Mouse (Mus musculus) embryo, embryonic 10 days (tissue): ENCODE data around the gene Svop.

Experiments
- DNase-seq: peaks from one replicate; pipeline ENCODE4 v3.0.0-alpha.2; 2015; ENCODE audit warnings: low spot score

Gene Svop

DNA sequence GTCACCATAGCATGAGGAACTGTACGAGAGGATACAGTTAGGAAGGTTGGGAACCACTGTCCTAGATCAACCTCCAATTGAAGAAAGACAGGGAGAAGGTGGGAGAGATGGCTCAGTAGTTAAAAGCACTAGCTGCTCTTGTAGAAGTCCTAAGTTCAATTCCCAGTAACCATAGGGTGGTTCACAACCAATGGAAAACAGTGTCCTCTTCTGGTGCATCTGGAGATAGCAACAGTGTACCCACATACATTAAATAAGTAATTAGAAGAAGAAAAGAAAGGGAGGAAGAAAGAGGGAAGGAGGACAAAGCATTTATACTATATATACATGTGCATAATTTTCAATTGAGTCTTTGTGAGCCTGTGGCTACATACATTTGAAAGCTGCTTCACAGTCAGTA lies 46.2 kb downstream of the Svop start:
- DNase-seq: peak; percentile 46

DNA sequence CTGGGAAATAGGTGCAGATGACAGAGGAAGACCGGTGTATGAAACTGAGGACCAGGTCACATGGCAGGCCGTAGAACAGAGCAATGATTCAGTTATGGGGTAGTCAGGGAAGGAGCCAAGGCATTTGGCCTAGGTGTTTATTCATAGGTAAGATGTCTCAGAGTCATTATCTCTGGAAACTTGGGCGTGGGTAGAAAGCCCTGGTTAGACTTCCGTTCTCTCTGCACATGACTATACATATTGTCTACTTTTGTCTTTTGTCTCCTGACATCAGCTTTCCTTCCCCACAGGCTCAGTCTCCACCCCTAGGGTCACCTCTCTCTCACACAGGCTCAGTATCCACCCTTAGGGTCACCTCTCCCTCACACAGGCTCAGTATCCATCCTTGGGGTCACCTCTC lies 47.6 kb downstream of the Svop start:
- no peak for DNase-seq

DNA sequence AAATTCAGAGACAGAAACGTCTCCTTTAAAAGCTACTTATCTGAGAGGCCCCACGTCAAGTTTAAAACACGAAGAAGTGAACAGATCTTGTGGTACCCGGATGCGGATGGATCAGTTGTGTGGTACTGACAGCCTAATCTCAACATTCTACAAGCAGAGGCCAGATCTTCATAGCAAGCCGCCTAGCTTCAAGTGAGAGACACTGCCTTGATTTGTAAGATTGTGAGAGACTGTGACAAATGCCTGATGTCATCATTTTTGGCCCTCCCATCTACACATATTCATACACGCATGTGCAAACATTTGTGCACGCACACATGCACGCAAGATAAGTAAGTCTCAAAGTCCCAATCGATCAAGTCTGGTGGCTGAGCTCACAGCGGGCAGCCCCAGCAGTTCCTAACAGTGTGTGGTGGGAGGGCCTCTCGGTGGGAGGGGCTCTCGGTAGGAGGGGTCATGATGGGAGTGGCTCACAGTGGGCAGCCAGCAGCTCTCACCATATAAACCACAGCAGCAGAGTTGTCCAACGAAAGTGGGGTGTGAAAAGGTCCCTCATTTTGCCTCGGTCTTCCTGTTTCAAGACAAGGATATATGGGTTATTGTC lies 49.9 kb downstream of the Svop start:
- peak; percentile 66 for DNase-seq

DNA sequence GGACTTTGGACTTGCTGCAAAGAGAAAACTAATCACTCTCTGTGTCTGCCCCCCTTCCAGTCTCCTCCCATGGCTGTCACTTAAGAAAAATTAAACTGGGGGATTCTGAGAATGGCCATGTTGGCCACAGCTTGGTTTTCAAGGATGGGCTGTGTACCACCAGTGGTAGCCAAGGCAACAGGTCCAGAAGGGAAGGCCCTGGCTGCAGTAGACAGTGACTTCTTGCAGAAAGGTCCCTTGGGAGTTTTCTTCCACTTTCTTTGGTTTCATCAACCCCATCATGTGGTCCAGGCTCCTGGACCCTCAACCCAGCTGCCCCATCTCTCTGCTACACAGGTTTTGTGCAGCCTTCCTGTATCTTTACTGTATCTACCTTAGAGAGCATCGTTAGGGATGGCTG lies 50.5 kb downstream of the Svop start:
- no peak for DNase-seq

DNA sequence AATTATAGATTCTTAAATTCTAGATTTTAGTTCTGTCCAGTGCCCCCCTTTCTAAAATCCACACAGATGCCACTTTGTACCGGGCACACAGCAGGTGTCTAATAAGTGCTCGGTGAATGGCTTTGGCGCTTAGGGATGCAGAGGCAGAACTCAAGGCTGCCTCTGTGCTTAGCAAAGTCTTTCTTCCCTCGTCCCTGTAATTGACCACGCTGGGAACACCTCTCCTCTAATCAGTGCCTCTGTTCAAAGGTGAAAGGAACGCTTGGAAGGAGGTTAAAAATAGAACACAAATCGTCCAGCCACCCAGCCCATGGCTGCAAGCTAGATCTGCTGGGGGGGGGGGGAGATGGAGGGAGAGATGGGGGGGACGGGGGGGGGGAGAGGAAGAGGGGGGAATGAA lies 50.9 kb downstream of the Svop start:
- no peak for DNase-seq

DNA sequence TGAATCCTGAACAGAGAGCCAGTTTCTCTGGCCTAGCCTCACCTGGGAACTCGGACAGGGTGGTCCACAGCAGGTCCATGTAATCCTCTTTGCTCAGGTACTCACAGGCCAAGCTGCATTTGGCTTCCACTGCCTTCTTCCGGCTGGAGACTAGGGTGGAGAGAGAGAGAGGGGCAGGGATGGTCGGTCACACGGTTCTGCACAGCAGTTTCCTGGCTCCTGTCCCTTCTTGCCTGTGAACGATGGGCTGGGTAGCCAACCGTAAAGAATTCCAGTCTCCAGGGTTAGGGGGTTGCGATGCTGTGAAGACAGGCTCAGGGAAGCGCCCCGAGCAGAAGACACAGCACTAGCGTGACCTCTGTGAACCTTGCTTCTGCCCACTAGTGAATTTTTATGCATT lies 56.3 kb downstream of the Svop start:
- no peak for DNase-seq

DNA sequence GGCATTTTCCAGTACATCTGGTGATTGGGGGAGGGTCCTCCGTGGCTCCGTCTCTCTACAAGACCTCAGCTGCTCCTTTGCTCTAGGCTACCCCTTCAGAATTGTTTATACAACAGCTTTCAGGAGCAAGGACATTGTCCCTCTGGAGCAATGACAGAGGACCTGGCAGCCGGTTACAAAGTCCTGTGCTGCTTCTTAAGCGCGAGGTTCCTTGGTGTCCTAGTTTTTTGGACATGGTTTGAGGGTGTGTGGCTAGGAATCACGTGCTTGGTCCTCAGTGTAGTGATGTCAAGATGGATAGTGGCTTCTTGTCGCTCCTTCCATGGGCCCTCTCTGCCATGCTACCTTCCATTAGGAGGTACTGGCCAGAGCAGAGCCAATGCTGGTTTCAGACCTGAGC lies 57.0 kb downstream of the Svop start:
- DNase-seq: no peak

DNA sequence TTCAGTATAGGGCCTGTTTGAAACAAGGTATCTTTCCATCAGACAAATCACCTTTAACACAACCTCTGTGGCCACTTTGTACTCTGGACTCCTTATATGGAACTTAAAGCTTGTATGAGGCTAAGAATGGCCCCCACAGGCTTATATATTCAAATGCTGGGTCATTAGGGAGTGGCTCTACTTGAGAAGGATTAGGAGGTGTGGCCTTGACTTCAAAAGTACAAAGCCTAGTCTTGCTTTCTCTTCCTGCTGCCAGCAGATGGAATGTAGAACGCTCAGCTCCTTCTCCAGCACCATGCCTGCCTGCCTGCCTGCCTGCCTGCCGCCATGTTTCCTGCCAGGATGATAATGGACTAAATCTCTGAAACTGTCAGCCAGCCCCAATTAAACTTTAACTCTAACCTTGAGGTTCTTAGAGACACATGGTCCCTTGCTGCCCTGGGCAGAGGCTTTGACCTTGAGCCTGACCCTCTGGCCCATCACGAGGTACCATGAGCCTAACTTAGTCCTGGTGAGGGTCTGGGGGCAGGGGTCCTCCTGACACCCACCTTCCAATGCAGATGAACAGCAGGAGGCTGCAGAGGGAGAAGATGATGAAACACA lies 59.1 kb downstream of the Svop start:
- no peak for DNase-seq

DNA sequence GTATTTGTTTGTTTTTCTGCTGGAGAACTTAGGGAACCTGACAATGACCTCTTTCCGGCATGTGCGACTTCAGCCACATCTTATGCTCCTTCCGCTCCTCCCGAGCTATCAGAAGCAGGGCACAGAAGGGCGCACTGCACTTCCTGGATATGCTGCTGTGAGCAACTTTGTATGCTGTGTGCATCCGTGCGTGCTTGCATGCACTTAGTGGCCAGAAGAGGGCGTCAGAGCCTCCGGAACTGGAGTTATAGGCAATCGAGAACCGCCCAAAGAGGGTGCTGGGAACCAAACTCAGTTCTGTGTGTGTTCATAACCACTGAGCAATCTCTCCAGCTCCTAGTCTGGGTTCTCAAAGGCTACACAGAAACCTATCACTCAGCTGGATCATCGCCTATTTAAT lies 60.7 kb downstream of the Svop start:
- DNase-seq: no peak

DNA sequence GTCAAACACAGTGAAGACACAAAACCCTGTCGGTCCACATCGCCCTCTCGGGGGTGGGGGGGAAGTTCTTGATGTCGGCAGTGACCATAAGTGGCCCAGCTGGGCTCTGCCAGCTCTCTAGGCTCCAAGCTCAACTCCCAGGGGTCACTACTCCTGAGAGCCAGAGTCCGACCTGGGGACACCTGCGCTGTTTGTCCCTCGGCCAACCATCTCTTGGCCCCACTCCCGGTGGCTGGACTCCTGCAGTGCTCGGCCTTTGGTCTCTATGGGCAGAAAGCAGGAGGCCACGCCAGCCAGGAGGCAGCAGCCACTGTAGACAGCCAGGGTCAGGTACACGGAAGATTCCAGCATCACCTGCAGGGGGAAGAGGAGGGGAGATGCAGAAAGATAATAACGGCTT lies 63.3 kb downstream of the Svop start:
- no peak for DNase-seq

DNA sequence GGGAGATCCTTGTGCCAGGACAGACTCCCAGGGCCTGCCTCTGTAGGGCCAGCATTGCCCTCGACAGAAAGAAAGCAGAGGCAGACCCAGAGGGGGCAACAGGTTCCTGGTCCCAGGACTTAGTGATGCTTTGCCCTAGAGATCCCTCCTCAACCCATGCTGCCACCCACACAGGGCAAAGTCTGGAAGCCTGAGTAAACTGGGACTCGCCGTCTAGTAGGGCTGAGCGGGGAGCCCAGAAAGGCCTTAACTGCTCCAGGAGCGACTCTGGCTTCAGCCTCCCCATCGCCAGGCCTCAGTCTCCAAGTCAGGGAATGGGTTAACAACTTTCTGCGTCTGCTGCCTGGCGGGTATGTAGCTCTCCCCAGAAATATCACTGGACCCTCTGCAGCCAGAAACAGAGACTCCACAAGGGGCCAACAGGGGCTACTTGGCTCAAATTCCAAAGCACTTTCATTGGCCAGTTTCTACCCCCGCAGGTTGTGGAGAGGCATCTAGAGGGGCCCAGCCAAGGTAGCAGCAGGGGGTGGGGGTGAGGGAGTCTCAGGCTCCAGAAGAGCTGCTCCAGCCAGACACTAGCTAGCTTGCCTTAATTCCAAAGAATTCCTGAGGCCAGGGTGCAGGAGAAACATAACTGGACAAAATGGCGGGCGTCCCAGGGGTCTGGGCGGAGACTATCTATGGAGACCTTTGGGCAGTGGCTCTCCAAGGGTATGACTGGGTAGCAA lies 64.0 kb downstream of the Svop start:
- DNase-seq: no peak

DNA sequence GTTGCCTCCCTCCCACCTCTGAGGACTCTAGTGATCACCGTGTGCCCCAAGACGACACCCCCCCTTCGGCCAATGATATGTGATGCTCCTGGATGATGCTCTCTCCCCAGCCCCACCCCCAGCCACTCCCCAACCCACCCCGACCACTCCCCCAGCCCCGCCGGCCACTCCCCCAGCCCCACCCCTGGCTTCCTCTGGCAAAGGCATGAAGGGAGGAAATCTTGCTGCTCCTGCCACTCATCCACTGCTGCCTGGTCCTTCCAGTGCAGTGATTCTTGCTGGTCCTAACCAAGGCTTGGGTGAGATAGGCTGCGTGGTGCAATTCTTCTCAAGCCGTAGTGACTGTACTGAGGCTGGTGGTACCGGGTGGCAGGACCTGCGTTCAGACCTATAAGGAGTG lies 66.5 kb downstream of the Svop start:
- peak; percentile 46 for DNase-seq

DNA sequence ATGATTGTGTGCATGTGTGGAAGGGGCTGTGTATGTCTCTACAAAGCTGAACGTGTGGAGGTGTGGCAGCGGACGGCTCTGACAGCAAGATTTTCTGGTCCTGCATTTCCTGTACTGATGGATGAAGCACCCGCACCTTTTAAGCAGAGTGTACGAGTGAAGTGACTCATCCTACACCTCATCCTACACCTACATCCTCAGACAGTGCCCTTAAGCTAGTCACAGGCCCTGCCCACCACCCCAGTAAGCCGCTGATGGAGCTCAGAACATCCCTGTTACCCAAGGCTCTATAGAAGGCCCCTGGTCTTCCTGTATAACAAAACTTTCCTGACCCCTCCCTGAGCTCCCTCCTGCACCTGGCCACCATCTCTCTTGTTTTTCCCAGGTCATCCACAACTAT lies 67.0 kb downstream of the Svop start:
- no peak for DNase-seq

DNA sequence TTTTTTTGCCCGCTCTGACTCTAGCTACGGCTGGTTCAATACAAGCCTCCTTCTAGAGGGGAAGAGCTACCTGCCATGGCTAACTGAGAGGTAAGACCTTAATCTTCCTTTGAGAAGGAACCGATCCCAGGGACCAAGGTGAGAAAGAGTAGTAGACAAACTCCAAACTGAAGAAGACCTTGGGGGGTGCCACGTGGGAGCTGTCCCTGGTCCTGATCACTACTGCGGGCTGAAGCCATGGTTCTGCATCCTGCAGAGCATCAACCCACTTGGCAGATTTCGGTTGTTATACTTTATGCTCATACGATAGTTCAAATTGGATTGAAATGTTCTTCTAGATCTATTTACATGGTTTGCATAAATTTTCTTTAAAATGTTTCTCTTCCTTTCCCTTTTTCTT lies 76.2 kb downstream of the Svop start:
- peak; percentile 42 for DNase-seq

DNA sequence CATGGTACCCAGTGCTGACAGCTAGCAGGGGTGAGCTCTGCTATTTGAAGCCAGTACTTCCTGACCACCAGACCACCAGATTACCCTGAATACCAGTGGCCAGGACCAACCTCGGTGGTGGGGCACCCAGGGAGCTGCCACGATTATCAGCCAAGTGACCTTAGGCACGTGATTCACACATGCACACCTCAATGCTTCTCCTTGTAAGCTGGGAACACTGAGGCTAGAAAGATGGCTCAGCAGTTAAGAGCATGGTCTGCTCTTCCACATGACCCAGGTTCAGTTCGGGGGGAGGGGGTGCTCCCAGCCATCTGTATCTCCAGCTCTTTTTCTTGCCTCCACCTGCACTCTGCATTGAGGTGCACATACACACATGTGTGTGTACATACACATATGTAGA lies 82.3 kb downstream of the Svop start:
- DNase-seq: no peak

DNA sequence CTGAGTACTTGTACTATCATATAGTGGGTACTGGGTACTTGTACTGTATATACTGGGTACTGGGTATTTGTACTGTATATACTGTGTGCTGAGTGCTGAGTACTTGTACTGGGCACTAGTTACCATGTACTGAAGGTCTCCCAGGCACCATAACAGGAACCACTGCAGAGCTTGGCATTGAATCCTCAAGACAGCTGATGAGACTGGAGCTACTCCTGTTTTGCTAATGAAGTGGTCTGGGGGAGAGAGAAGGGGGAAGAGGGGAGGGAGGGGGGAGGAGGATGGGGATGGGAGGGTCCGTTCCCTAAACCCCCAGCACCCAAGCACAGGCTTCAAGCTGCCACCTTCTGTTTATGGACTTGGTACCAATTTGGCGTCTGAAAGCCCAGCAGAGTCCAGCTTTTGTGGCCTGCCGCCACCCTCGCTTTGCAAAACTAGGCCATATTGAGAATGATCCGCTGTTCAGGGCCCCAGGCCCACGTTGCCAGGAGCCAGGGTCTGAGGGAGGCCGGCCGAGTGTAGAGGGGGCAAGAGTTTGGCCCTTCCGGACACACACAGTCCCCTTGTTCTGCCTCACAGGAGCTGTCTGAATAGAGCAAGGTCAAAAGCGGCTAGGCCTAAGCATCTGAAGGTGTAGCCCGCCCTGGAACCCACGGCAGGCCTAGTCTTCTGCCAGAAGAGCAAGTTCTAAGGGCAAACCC lies 83.5 kb downstream of the Svop start:
- DNase-seq: no peak

DNA sequence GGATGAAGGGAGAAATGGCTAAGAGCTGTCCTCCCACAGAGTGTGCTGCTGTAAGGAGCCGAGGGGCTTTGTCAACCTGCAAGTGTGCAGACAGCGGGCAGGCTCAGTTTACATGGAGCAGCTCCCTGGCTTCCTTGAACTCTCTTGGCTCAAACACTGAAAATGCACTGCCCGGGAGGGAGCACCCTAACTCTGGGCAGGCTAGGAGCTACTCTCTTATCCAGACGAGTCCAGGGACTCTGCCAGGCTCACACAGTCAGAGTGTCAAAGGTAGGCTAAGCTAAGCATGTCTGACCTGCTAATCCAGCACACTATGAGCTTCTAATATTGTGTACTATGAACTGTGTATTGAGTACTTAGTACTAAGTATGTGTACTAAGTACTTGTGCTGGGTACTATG lies 84.4 kb downstream of the Svop start:
- no peak for DNase-seq

DNA sequence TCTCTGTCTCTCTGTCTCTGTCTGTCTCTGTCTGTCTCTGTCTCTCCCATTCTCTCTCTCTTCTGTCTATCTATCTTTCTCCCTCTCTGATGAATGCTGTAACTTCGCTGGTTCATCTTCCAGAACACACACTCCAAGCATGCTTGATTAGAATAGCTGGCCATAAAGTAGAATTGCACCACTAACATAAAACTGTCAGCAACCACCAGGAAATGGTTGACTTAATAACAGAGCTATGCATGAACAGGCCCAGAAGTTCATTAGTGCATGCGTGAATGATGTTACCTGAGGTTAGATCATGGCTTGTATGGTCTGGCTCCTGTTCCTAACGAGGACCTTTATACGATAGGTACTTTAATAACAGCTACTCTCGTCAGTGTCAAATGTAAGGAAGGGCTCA lies 86.3 kb downstream of the Svop start:
- DNase-seq: no peak

DNA sequence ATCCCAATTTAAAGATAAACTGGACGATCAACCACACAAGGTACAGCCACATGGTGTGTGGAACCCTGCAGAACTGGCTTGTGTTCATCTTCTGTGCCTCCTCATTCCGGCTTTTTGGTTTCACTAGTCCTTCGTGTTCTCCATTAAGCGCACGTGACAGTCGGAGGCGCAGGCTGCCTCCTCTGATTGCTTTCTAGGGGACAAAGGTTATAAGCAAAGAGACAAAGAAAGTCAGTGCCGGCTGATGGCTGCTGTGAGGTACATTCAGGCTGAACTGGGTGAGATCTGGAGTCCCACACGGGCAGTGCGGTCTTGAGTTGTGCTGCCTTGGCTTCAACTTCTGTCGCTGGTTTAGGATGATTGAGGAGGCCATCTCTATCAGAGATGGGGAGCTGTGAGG lies 86.8 kb downstream of the Svop start:
- no peak for DNase-seq

DNA sequence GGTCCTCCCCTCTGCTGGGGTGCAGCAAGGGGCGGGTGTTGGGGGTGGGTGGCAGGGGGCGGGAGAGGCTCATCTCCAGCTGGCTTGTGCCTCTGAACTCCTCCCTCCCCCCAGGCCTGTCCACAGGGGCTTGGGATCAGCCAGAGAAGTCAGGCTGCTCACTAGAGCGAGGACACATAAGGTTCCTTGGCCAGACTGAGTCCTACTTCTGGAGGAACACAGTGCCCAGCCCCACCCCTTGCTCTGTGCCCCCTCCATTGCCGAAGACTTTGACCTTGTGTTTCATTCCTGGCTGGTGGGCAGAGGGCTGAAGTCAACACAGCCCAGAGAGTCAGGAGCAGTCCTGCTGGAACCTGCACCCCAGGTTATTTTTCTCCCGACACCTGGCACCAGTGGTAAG lies 87.8 kb downstream of the Svop start, which contains the start of gene Dao:
Gene Dao, plus strand, starts transcription at position 162 of the 400 bp plus-strand sequence.
- no peak for DNase-seq

DNA sequence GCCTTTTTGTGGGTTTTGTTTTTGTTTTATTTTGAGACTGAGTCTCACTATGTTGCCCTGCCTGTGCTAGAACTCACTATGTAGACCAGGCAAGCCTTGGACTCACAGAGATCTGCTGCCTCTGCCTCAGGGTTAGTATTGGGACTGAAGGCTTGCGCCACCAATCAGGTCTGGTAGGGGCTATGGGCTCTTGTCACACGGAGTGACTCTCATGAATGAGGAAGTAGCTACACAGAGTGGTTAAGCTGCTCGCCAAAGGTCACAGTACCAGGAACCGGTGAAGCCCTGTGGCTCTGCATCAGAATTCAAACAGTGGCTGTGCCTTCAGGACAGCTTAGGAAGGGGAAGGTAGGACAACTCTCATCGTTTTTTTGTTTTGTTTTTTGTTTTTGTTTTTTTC lies 92.0 kb downstream of the Svop start:
- DNase-seq: no peak

DNA sequence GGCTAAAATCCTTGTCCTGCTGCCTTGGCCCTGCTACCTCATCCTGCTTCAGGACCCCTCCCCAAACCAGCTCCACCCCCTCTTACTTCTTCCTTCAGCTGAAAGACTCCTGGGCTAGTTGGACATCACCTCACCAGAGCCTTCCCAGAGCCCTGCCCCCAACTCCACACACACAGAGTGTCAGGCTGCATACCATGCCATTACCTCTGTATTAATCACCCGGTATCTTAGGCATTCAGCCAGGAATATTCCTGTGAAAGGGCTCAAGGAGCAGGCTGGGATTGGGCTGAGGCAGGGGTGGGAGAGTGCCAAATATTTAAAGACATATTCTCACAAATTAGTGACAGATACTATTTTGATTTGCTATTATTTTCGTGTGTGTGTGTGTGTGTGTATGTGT lies 94.9 kb downstream of the Svop start:
- DNase-seq: no peak
